Mouse (Mus musculus) kidney, embryonic 14.5 days (tissue): ENCODE measurements at regions not wholly inside any gene's neighbourhood (a gene's known extent, or its start where the extent isn't known, plus 50 kb on each side); places are given as distances from the start of the nearest gene placed in this dataset.

Source experiments
- ATAC-seq: fragments of 200-750 bp; cut with Nextera tagmentation; 2 replicates; pipeline ENCODE4 v1.8.0; 2017; ENCODE audit warnings: moderate number of reproducible peaks, mild to moderate bottlenecking, moderate TSS enrichment, moderate library complexity; ENCODE audit not compliant: low FRiP score, low TSS enrichment
- H3K27ac ChIP-seq: fragments of 300-500 bp; sonication (generic); 2 replicates; pipeline ENCODE4 v1.5.1; 2014; ENCODE audit warnings: low read depth, mild to moderate bottlenecking, low read length, moderate library complexity, mixed read lengths
- H3K27me3 ChIP-seq: fragments of 300-500 bp; sonication (generic); 2 replicates; pipeline ENCODE4 v1.6.1; 2014; ENCODE audit warnings: mild to moderate bottlenecking, low read length; ENCODE audit not compliant: control insufficient read depth, insufficient read depth
- H3K36me3 ChIP-seq: fragments of 300-500 bp; sonication (generic); 2 replicates; pipeline ENCODE4 v1.6.1; 2014; ENCODE audit warnings: low read length, mixed read lengths; ENCODE audit not compliant: control insufficient read depth, insufficient read depth
- H3K4me1 ChIP-seq: fragments of 300-500 bp; sonication (generic); 2 replicates; pipeline ENCODE4 v1.6.1; 2014; ENCODE audit warnings: low read length, mixed read lengths; ENCODE audit not compliant: control insufficient read depth, insufficient read depth
- H3K4me2 ChIP-seq: fragments of 300-500 bp; sonication (generic); replicated peaks from 2 replicates; pipeline ENCODE4 v1.6.1; 2014; ENCODE audit warnings: low read depth, mild to moderate bottlenecking, low read length
- H3K4me3 ChIP-seq: fragments of 300-500 bp; sonication (generic); 2 replicates; pipeline ENCODE4 v1.5.1; 2014; ENCODE audit warnings: mild to moderate bottlenecking, low read length
- H3K9ac ChIP-seq: fragments of 300-500 bp; sonication (generic); 2 replicates; pipeline ENCODE4 v1.6.1; 2014; ENCODE audit warnings: low read depth, mild to moderate bottlenecking, low read length, moderate library complexity
- H3K9me3 ChIP-seq: fragments of 300-500 bp; sonication (generic); 2 replicates; pipeline ENCODE4 v1.6.1; 2016; ENCODE audit warnings: low read length; ENCODE audit not compliant: control insufficient read depth
- WGBS: fragments of 180-500 bp; shearing (Covaris S2); extraction: QIAGEN DNeasy Blood & Tissue Kit; methylation state at CpG from one replicate; pipeline ENCODE4 v1.1.7; 2014; 5-methylcytosine and 5-hydroxymethylcytosine counted together

- Histone ChIP-seq H3K27ac (no peak overlapping the region), H3K9ac (no peak overlapping the region), H3K4me3 (no peak overlapping the region), H3K4me1 (no peaks in the 10 kb centered on the region), H3K27me3 (no peaks in the 10 kb centered on the region), H3K9me3 (no peaks in the 10 kb centered on the region), H3K36me3 (no peaks in the 10 kb centered on the region), H3K4me2 (no peak overlapping the region)
- 28% methylated on average over 2 of the region's 2 CpGs for WGBS
- ATAC-seq = peak; percentile 79
Measured at GRCm38 (mm10) chr7:84739965-84740390, 50.2 kb upstream of the Zfand6 start.
